ENCODE assay signal across 13 mouse cellular contexts in genomic region chr1:88994588-88995331, GRCm38 (mm10).
DNase-seq lines count a peak whose midpoint lies in the region; ATAC-seq and TF ChIP-seq lines count a peak whose summit lies in the region.
"Had no signal": no experiment of that assay in that cellular context is flagged by ENCODE, and none has a peak within 500 bp of the region (broad histone marks: within the 10 kb centered on the region; RNA-seq: fewer than 3 reads in every experiment).

No protein-coding gene starts in this region.

- no peaks in the 10 kb centered on the region for H3K27me3 ChIP-seq in heart, postnatal 0 days (ENCODE audit: control insufficient read depth, insufficient read depth, low read length)
- no peaks in the 10 kb centered on the region for H3K27me3 ChIP-seq in embryonic facial prominence, embryonic 10.5 days (replicated peaks; ENCODE audit: low read depth, poor library complexity, severe bottlenecking)
- H3K27me3 ChIP-seq: neural tube, embryonic 12.5 days had no signal

- WGBS in heart, postnatal 0 days, result 58% methylated on average over 12 of the region's 12 CpGs
- WGBS in embryonic facial prominence, embryonic 10.5 days, result 59% methylated on average over 12 of the region's 12 CpGs
- WGBS in lung, adult 2 months, result 64% methylated on average over 12 of the region's 12 CpGs

- no peaks in the 10 kb centered on the region for H3K36me3 ChIP-seq in heart, postnatal 0 days (replicated peaks; ENCODE audit: control insufficient read depth, insufficient read depth, low read length)
- H3K36me3 ChIP-seq in embryonic facial prominence, embryonic 10.5 days (replicated peaks), result no peaks in the 10 kb centered on the region
- H3K36me3 ChIP-seq: neural tube, embryonic 12.5 days had no signal

- no peak for TF ChIP-seq POLR2A in lung, adult 2 months (IDR thresholded peaks at IDR 0.05; ENCODE audit: borderline replicate concordance, extremely low read depth, low read depth, low read length)

- intact Hi-C loops in heart, postnatal 10 days (cut with DNase I), result no loop called here
- intact Hi-C loops in left cerebral cortex, postnatal 14 days (cut with DNase I), result no loop called here

- H3K9ac ChIP-seq in heart, postnatal 0 days (replicated peaks; ENCODE audit: low read depth, low read length), result no peak overlapping the region
- H3K9ac ChIP-seq: neural tube, embryonic 12.5 days had no signal

- peaks cover 9% of the 10 kb centered on the region for H3K4me1 ChIP-seq in heart, postnatal 0 days (ENCODE audit: control insufficient read depth, insufficient read depth)
- peaks cover 20% of the 10 kb centered on the region for H3K4me1 ChIP-seq in embryonic facial prominence, embryonic 10.5 days
- H3K4me1 ChIP-seq in lung, adult 2 months (ENCODE audit: control insufficient read depth, insufficient read depth, low read length), result no peaks in the 10 kb centered on the region; the same call in 1 of the 2 replicates

- TF ChIP-seq EP300 in heart, postnatal 0 days (IDR thresholded peaks at IDR 0.05; ENCODE audit: low read depth), result no peak

- TF ChIP-seq CTCF in heart, postnatal 0 days (IDR thresholded peaks at IDR 0.05; ENCODE audit: low read depth), result no peak
- TF ChIP-seq CTCF in lung, adult 2 months (IDR thresholded peaks at IDR 0.05; ENCODE audit: insufficient read depth, low read length), result no peak

- H3K27ac ChIP-seq in heart, postnatal 0 days (ENCODE audit: low read depth), result no peak overlapping the region
- peak overlapping the region; percentile 44; the same call in 1 of the 2 replicates for H3K27ac ChIP-seq in embryonic facial prominence, embryonic 10.5 days (replicated peaks)
- H3K27ac ChIP-seq: macrophage; neural tube, embryonic 12.5 days had no signal

- H3K9me3 ChIP-seq in heart, postnatal 0 days (replicated peaks; ENCODE audit: control insufficient read depth, low read length), result no peaks in the 10 kb centered on the region
- H3K9me3 ChIP-seq in embryonic facial prominence, embryonic 10.5 days, result no peaks in the 10 kb centered on the region
- H3K9me3 ChIP-seq: neural tube, embryonic 12.5 days had no signal

- 0 out of 2 replicates have a peak, but pooled peaks have one; percentile 20 for ATAC-seq in heart, postnatal 0 days (ENCODE audit: insufficient read depth, low read depth)

- no peak overlapping the region for H3K4me2 ChIP-seq in heart, postnatal 0 days (ENCODE audit: low read depth, low read length)
- H3K4me2 ChIP-seq: neural tube, embryonic 12.5 days had no signal

- no peak overlapping the region for H3K4me3 ChIP-seq in heart, postnatal 0 days (ENCODE audit: low read depth, low read length)
- H3K4me3 ChIP-seq in embryonic facial prominence, embryonic 10.5 days, result no peak overlapping the region
- H3K4me3 ChIP-seq in lung, adult 2 months (replicated peaks; ENCODE audit: extremely low read depth, low read depth, low read length), result no peak overlapping the region
- H3K4me3 ChIP-seq: neural tube, embryonic 12.5 days had no signal

- DNase-seq in heart, postnatal 0 days (ENCODE audit: low spot score), result no peak
- DNase-seq in heart, postnatal 10 days, result no peak
- DNase-seq in 3T3-L1 (ENCODE audit: low read depth, low spot score), result peak; percentile 71
- peak; percentile 27 for DNase-seq in embryonic facial prominence, embryonic 10.5 days (ENCODE audit: low spot score)
- peak; percentile 30 for DNase-seq in lung, adult 2 months
- no peak for DNase-seq in right cerebral cortex, postnatal 4 days
- DNase-seq in cerebellum, adult 9-10 months, result no peak
- DNase-seq in left cerebral cortex, postnatal 14 days (ENCODE audit: low spot score in 2 of 2), result no peak
- DNase-seq: adrenal gland, adult 2 months; cerebellum, adult 8-10 months; thymus, postnatal 36 days had no signal

Comparison
In these comparisons a context has a peak if more than half of its experiments do, and no peak if none do; other contexts are left out.
1. DNase-seq: peak in 3T3-L1 (single experiment), embryonic facial prominence, embryonic 10.5 days (single experiment) and lung, adult 2 months (single experiment); none in heart, postnatal 0 days (single experiment), heart, postnatal 10 days (0 of 2), right cerebral cortex, postnatal 4 days (single experiment), cerebellum, adult 9-10 months (single experiment) and left cerebral cortex, postnatal 14 days (0 of 2).